Comparison of ENCODE assay signal across 2 mouse cellular contexts in the genomic region with DNA sequence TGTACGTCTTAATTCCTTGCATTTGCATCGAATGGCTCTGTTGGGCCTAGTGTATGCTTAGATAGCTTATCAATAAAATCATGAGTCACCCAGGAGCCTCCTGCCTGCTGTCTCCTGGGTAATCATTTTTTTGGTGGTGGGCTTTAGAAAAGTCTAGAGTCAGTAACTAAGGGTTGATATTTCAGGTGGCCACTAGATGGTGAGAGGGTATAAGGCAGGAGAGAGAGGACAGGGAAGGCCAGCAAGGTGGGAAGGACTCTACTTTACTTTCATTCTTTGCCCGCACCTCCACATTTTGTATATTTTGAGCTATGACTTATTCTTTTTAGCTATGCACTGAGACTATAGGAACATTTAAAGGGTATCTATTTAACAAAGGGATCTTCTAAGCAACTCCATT.
TF ChIP-seq lines count a peak whose summit lies in the region.

No protein-coding gene starts in this region.

TF ChIP-seq in CH12.LX, 34 proteins besides CTCF, POLR2A, EP300 and RAD21 (continued from another document):
- peak; percentile 29; the same call in 1 of the 2 replicates for TF ChIP-seq SMC3 (IDR thresholded peaks at IDR 0.05; ENCODE audit: low read depth, low read length)
TF ChIP-seq in CH12.LX: peak in this region for 1.

TF ChIP-seq in MEL, 35 proteins besides CTCF, POLR2A, EP300 and RAD21 (continued from another document):
- TF ChIP-seq SMC3 (IDR thresholded peaks at IDR 0.05; ENCODE audit: low read depth, low read length), result peak; percentile 46
- peak; percentile 29; the same call in 1 of the 2 replicates for TF ChIP-seq ZC3H11A (IDR thresholded peaks at IDR 0.05; ENCODE audit: low read depth, low read length)
- TF ChIP-seq RCOR1 (IDR thresholded peaks at IDR 0.05; ENCODE audit: low read depth, low read length), result no peak
- TF ChIP-seq POLR2AphosphoS2 (IDR thresholded peaks at IDR 0.05; ENCODE audit: low read length), result no peak
- no peak for TF ChIP-seq POLR2AphosphoS5 (IDR thresholded peaks at IDR 0.05; ENCODE audit: borderline replicate concordance, low read depth, low read length)
- no peak for TF ChIP-seq GABPA (IDR thresholded peaks at IDR 0.05; ENCODE audit: low read depth, low read length)
- TF ChIP-seq USF2 (IDR thresholded peaks at IDR 0.05; ENCODE audit: borderline replicate concordance in 1 of 2, insufficient read depth in 1 of 2, low read depth in 1 of 2, low read length in 2 of 2), result no peak
- TF ChIP-seq ELF1 (IDR thresholded peaks at IDR 0.05; ENCODE audit: low read depth, low read length), result no peak
- TF ChIP-seq MAZ (IDR thresholded peaks at IDR 0.05; ENCODE audit: low read depth, low read length), result no peak
- TF ChIP-seq TCF12 (IDR thresholded peaks at IDR 0.05; ENCODE audit: low read depth, low read length), result no peak
- no peak for TF ChIP-seq KAT2A (conservative IDR thresholded peaks at IDR 0.05; ENCODE audit: low read depth, low read length)
- no peak for TF ChIP-seq ZKSCAN1 (IDR thresholded peaks at IDR 0.05; ENCODE audit: low read depth, low read length)
- TF ChIP-seq ZMIZ1 (IDR thresholded peaks at IDR 0.05; ENCODE audit: low read depth, low read length), result no peak
